Mouse (Mus musculus) E14TG2a.4 (cell line): ENCODE data around the gene Hace1.

Experiments used
- H3K27me3 ChIP-seq: 2 replicates; pipeline ENCODE4 v1.6.1; 2014; ENCODE audit warnings: low read length, control low read depth; ENCODE audit not compliant: insufficient read depth
- H3K36me3 ChIP-seq: 2 replicates; pipeline ENCODE4 v1.6.1; 2014; ENCODE audit warnings: low read length, control low read depth; ENCODE audit not compliant: insufficient read depth
- H3K4me1 ChIP-seq: replicated peaks from 2 replicates; pipeline ENCODE4 v1.6.1; 2014; ENCODE audit warnings: low read depth, low read length, control low read depth
- H3K4me3 ChIP-seq: replicated peaks from 2 replicates; pipeline ENCODE4 v1.5.1; 2014; ENCODE audit warnings: mild to moderate bottlenecking, low read length
- H3K9me3 ChIP-seq: 2 replicates; pipeline ENCODE4 v1.6.1; 2014; ENCODE audit warnings: low read length, control low read depth
- CTCF ChIP-seq: conservative IDR thresholded peaks from 2 replicates; pipeline ENCODE4 v1.5.1; 2014; ENCODE audit warnings: low read length
- NANOG ChIP-seq: IDR thresholded peaks from 2 replicates; pipeline ENCODE4 v1.6.1; 2014; ENCODE audit warnings: borderline replicate concordance, low read length, mixed read lengths
- POU5F1 ChIP-seq: IDR thresholded peaks from 2 replicates; pipeline ENCODE4 v1.6.1; 2014; ENCODE audit warnings: low read length, borderline replicate concordance

The Hace1 gene

DNA sequence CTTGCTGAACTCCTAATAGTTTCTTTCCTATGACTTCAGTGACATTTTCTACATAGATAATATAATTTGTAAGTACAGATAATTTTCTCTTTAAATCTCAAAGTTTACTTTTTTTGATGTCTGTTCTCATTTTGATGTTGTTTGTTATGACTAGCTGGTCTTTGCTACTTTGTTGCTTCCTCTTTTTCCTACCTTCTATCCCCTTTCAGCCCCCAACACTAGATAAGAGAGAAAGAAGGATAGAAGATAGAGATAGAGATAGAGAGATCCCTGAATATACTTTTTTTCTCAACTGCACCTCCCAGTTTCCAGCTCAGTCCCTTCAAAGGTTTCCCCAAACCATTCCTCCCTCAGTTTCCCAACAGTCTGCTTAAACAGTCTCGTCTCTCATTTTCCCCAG is 33.1 kb downstream of the Hace1 start:
- Histone ChIP-seq H3K4me1 (0 out of 2 replicates have a peak, but pooled peaks cover 2% of the 10 kb centered on the region), H3K27me3 (no peaks in the 10 kb centered on the region), H3K4me3 (no peak overlapping the region), H3K9me3 (no peaks in the 10 kb centered on the region), H3K36me3 (peaks cover 10% of the 10 kb centered on the region)
- no peak for TF ChIP-seq POU5F1
- TF ChIP-seq NANOG: no peak
- no peak for TF ChIP-seq CTCF

GRCm38 (mm10) chr10:45616012-45616411 is 38.4 kb downstream of the Hace1 start:
- Histone ChIP-seq H3K27me3 (no peaks in the 10 kb centered on the region), H3K9me3 (no peaks in the 10 kb centered on the region), H3K4me1 (0 out of 2 replicates have a peak, but pooled peaks cover 1% of the 10 kb centered on the region), H3K4me3 (no peak overlapping the region), H3K36me3 (peaks cover 11% of the 10 kb centered on the region)
- TF ChIP-seq NANOG: no peak
- TF ChIP-seq CTCF: no peak
- no peak for TF ChIP-seq POU5F1

- H3K4me1 ChIP-seq: no peaks in the 10 kb centered on the region
- no peaks in the 10 kb centered on the region for H3K27me3 ChIP-seq
- H3K36me3 ChIP-seq: peaks cover 11% of the 10 kb centered on the region
- no peaks in the 10 kb centered on the region for H3K9me3 ChIP-seq
- TF ChIP-seq POU5F1 (no peak), NANOG (no peak), CTCF (no peak)
- H3K4me3 ChIP-seq: no peak overlapping the region
These were observed 41.4 kb downstream of the Hace1 start for GRCm38 (mm10) chr10:45619039-45619438.

DNA sequence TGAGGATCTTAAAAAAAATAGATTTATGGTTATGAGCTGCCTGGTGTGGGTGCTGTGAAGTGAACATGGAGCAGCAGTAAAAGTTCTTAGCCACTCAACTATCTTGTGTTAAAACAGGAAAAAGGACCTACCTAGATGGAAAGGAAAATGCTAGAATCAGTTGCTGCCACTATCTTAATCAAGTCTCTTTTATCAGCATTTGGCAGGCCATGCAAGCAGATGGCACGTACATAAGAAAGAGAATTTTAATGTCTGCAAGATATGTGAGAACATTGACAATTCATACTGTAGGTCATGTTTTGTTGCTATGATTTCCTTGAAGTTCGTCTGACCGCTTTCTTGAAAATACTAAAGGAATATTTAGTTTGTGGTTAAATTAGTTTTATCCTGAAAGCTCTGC is 54.4 kb downstream of the Hace1 start:
- H3K27me3 ChIP-seq: no peaks in the 10 kb centered on the region
- TF ChIP-seq CTCF: no peak
- no peak for TF ChIP-seq POU5F1
- no peak for TF ChIP-seq NANOG
- no peaks in the 10 kb centered on the region for H3K9me3 ChIP-seq
- no peak overlapping the region for H3K4me3 ChIP-seq
- H3K36me3 ChIP-seq: no peaks in the 10 kb centered on the region
- no peaks in the 10 kb centered on the region for H3K4me1 ChIP-seq

- Histone ChIP-seq H3K4me3 (no peak overlapping the region), H3K4me1 (no peaks in the 10 kb centered on the region), H3K9me3 (no peaks in the 10 kb centered on the region), H3K27me3 (no peaks in the 10 kb centered on the region), H3K36me3 (no peaks in the 10 kb centered on the region)
- TF ChIP-seq POU5F1 (no peak), CTCF (no peak), NANOG (no peak)
These were observed 55.0 kb downstream of the Hace1 start for GRCm38 (mm10) chr10:45632641-45633040.

DNA sequence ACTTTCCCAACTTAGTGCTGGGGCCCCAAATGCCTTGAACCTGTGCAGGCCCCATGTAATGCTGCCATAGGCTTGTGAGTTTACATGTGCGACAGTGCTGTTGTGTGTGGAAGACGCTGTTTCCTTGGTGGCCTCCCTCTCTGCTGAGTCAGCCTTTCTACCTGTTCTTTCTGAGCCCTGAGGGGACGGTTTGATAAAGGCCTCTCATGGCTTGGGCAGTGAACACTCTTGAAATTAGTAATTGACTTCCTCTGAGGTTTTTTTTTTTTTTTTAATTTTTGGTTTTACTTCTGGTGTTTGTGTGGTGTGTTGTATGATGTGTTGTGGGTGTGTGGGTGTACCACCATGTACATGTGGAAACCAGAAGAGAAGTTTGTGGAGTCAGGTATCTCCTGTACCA is 57.6 kb downstream of the Hace1 start:
- Histone ChIP-seq H3K4me1 (no peaks in the 10 kb centered on the region), H3K27me3 (no peaks in the 10 kb centered on the region), H3K9me3 (no peaks in the 10 kb centered on the region), H3K36me3 (no peaks in the 10 kb centered on the region), H3K4me3 (no peak overlapping the region)
- TF ChIP-seq CTCF (no peak), NANOG (no peak), POU5F1 (no peak)

- H3K4me1 ChIP-seq: no peaks in the 10 kb centered on the region
- peaks cover 5% of the 10 kb centered on the region; the same call in 1 of the 2 replicates for H3K36me3 ChIP-seq
- peaks cover 6% of the 10 kb centered on the region for H3K9me3 ChIP-seq
- no peak for TF ChIP-seq CTCF
- no peak for TF ChIP-seq NANOG
- no peak for TF ChIP-seq POU5F1
- H3K4me3 ChIP-seq: no peak overlapping the region
- no peaks in the 10 kb centered on the region for H3K27me3 ChIP-seq
These were observed 62.1 kb downstream of the Hace1 start for GRCm38 (mm10) chr10:45639762-45640161.

DNA sequence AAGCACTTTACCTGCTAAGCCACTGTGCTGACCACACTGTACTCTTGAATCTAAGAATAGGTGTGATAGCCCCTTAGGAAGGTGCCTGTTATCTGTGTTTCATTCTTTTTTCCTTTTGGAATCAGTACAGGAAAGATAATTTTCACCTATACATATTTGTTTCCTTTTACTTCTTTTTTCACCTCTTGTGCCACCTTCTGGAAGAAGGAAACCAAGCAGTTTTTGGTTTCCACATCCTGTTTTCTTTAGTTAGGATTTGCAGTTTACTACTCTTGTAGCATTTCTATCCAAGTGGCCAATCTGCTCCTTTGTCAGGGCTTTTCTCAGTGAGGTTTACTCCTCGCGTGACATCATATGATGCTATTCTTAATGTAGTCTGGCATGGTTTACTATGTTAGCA is 76.4 kb downstream of the Hace1 start:
- H3K27me3 ChIP-seq: no peaks in the 10 kb centered on the region
- H3K36me3 ChIP-seq: peaks cover 13% of the 10 kb centered on the region
- H3K4me1 ChIP-seq: no peaks in the 10 kb centered on the region
- H3K4me3 ChIP-seq: no peak overlapping the region
- H3K9me3 ChIP-seq: no peaks in the 10 kb centered on the region
- no peak for TF ChIP-seq POU5F1

GRCm38 (mm10) chr10:45662015-45662414 is 84.4 kb downstream of the Hace1 start:
- TF ChIP-seq NANOG (no peak), POU5F1 (no peak), CTCF (no peak)
- Histone ChIP-seq H3K4me1 (no peaks in the 10 kb centered on the region), H3K4me3 (no peak overlapping the region), H3K36me3 (no peaks in the 10 kb centered on the region), H3K9me3 (no peaks in the 10 kb centered on the region), H3K27me3 (no peaks in the 10 kb centered on the region)

- H3K4me3 ChIP-seq: no peak overlapping the region
These were observed 90.6 kb downstream of the Hace1 start for GRCm38 (mm10) chr10:45668266-45668665.

More at GRCm38 (mm10) chr10:45668266-45668665, 90.6 kb downstream of the Hace1 start:
- TF ChIP-seq CTCF: 0 out of 2 replicates have a peak, but pooled peaks have one; percentile 2
- no peak for TF ChIP-seq POU5F1
- no peak for TF ChIP-seq NANOG
- no peaks in the 10 kb centered on the region for H3K9me3 ChIP-seq
- no peaks in the 10 kb centered on the region for H3K27me3 ChIP-seq
- H3K4me1 ChIP-seq: no peaks in the 10 kb centered on the region
- no peaks in the 10 kb centered on the region for H3K36me3 ChIP-seq
